ENCODE assay signal across 8 mouse cellular contexts in the genomic region with DNA sequence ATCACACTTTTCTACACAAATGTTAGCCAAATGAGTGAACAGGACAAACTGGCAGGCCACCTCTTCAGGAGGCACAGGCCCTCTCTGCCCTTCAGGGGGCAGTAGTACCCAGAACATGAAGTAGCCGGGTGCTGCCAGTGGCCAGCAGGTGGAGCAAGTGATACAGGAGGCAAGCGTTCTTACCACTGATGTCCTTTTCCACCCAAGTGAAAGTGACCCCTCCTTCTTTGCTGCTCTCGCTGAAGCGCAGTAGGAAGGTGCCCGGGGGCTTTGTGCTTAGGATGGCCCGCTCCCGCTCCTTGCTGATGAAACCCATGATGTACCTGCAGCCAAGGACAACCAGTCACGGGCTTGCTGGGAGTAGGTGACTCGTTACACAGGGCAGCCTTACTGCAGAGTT. TPM values are rescaled to one million over a fixed set of nuclear protein-coding genes. Genes with fewer than 3 reads are reported as not detected.
A peak's percentile ranks its signal among the peaks of the same experiment; 100 is the strongest.
DNase-seq lines count a peak whose midpoint lies in the region; ATAC-seq and TF ChIP-seq lines count a peak whose summit lies in the region.

No protein-coding gene starts in this region.

- peak; percentile 83 for DNase-seq in Muller cell, postnatal 12 days (ENCODE audit: inconsistent ontology term)
- peak; percentile 84 to 87 for DNase-seq in cerebellum, adult 2 months
- DNase-seq in forebrain, postnatal 0 days: peak; percentile 83
- DNase-seq in heart, postnatal 36 days: peak; percentile 89 to 90
- peak; percentile 82 for DNase-seq in layer of hippocampus, adult 9-10 months (ENCODE audit: low spot score)
- peak; percentile 96 for DNase-seq in lung, postnatal 0 days (ENCODE audit: low spot score)
- DNase-seq in right cerebral cortex, adult 18-20 months: peak; percentile 84
- DNase-seq in urinary bladder, adult 2 months (ENCODE audit: low spot score): peak; percentile 65

- no peaks in the 10 kb centered on the region for H3K27me3 ChIP-seq in cerebellum, adult 2 months (ENCODE audit: control insufficient read depth, insufficient read depth, low read length)
- no peaks in the 10 kb centered on the region for H3K27me3 ChIP-seq in forebrain, postnatal 0 days (ENCODE audit: insufficient read depth, low read length)
- H3K27me3 ChIP-seq in lung, postnatal 0 days (replicated peaks; ENCODE audit: insufficient read depth, low read length): no peaks in the 10 kb centered on the region

- 22% methylated on average over 9 of the region's 9 CpGs for WGBS in cerebellum, adult 2 months
- WGBS in forebrain, postnatal 0 days: 13% methylated on average over 9 of the region's 9 CpGs
- 22% methylated on average over 9 of the region's 9 CpGs for WGBS in lung, postnatal 0 days

- no peak for TF ChIP-seq POLR2A in cerebellum, adult 2 months (IDR thresholded peaks at IDR 0.05; ENCODE audit: borderline replicate concordance, insufficient read depth, low read length)

- H3K9ac ChIP-seq in forebrain, postnatal 0 days: no peak overlapping the region
- H3K9ac ChIP-seq in lung, postnatal 0 days (replicated peaks; ENCODE audit: low read depth): no peak overlapping the region

- no peak overlapping the region for H3K4me2 ChIP-seq in forebrain, postnatal 0 days (ENCODE audit: low read depth)
- no peak overlapping the region for H3K4me2 ChIP-seq in lung, postnatal 0 days (replicated peaks; ENCODE audit: low read depth, low read length)

- no peak overlapping the region for H3K27ac ChIP-seq in cerebellum, adult 2 months (ENCODE audit: insufficient read depth, low read length)
- H3K27ac ChIP-seq in forebrain, postnatal 0 days (ENCODE audit: low read depth, low read length): no peak overlapping the region
- no peak overlapping the region for H3K27ac ChIP-seq in lung, postnatal 0 days (ENCODE audit: low read length)

- no peaks in the 10 kb centered on the region for H3K9me3 ChIP-seq in forebrain, postnatal 0 days (ENCODE audit: low read length)
- H3K9me3 ChIP-seq in lung, postnatal 0 days (ENCODE audit: low read length): no peaks in the 10 kb centered on the region

- TF ChIP-seq EP300 in lung, postnatal 0 days (IDR thresholded peaks at IDR 0.05): no peak

- peak; percentile 100 for TF ChIP-seq CTCF in cerebellum, adult 2 months (IDR thresholded peaks at IDR 0.05; ENCODE audit: borderline replicate concordance, insufficient read depth, low read depth, low read length)
- TF ChIP-seq CTCF in forebrain, postnatal 0 days (IDR thresholded peaks at IDR 0.05; ENCODE audit: low read depth): peak; percentile 98
- TF ChIP-seq CTCF in lung, postnatal 0 days (IDR thresholded peaks at IDR 0.05): peak; percentile 100

- peaks cover 8% of the 10 kb centered on the region for H3K4me1 ChIP-seq in cerebellum, adult 2 months (ENCODE audit: control insufficient read depth, insufficient read depth, low read length)
- H3K4me1 ChIP-seq in forebrain, postnatal 0 days (ENCODE audit: insufficient read depth): no peaks in the 10 kb centered on the region
- no peaks in the 10 kb centered on the region for H3K4me1 ChIP-seq in lung, postnatal 0 days (ENCODE audit: insufficient read depth, low read depth, low read length)

- H3K4me3 ChIP-seq in cerebellum, adult 2 months (replicated peaks; ENCODE audit: insufficient read depth, low read depth, low read length): no peak overlapping the region
- H3K4me3 ChIP-seq in forebrain, postnatal 0 days (ENCODE audit: low read depth, low read length): no peak overlapping the region
- H3K4me3 ChIP-seq in lung, postnatal 0 days (ENCODE audit: low read depth, low read length): no peak overlapping the region

- intact Hi-C loops in heart, postnatal 36 days (cut with DNase I): loop anchor here (1.0 to 5.0 kb wide), 3 partner anchors 64 to 289 kb away; no protein-coding TSS in a partner anchor

- peaks cover 12% of the 10 kb centered on the region for H3K36me3 ChIP-seq in forebrain, postnatal 0 days (ENCODE audit: insufficient read depth)
- H3K36me3 ChIP-seq in lung, postnatal 0 days (ENCODE audit: insufficient read depth, low read length): peaks cover 50% of the 10 kb centered on the region

- ATAC-seq in forebrain, postnatal 0 days: peak; percentile 34; the same call in 1 of the 2 replicates
- peak; percentile 77 for ATAC-seq in lung, postnatal 0 days

RNA-seq across cellular contexts. Expression of gene Stat5a, which starts 34.3 kb away (rescaled TPM):
- polyA plus RNA-seq in cerebellum, adult 2 months (2012; rRNA removed): 3.0 and 4.0 TPM in 2 replicates
- 2.0 and 2.6 TPM in 2 replicates for total RNA-seq in forebrain, postnatal 0 days (2014; rRNA removed)
- 1.1 and 1.6 TPM in 2 replicates for polyA plus RNA-seq in forebrain, postnatal 0 days (2015; fragmentation: Nextera tagmentation; extraction: Ambion mirVana)
- total RNA-seq in heart, postnatal 36 days (2021): 10 to 100 TPM; 19.8 to 24.1 TPM
- polyA plus RNA-seq in lung, postnatal 0 days (2015; fragmentation: Nextera tagmentation; extraction: Ambion mirVana): 6.2 and 7.1 TPM in 2 replicates
- polyA plus RNA-seq in urinary bladder, adult 2 months (2012; rRNA removed): 9.0 and 11.4 TPM in 2 replicates

RNA-seq across cellular contexts. Expression of gene Stat5b, which starts 43.0 kb away (rescaled TPM):
- polyA plus RNA-seq in cerebellum, adult 2 months (2012; rRNA removed): 33.6 and 37.5 TPM in 2 replicates
- 17.8 and 22.6 TPM in 2 replicates for total RNA-seq in forebrain, postnatal 0 days (2014; rRNA removed)
- polyA plus RNA-seq in forebrain, postnatal 0 days (2015; fragmentation: Nextera tagmentation; extraction: Ambion mirVana): 4.9 and 8.8 TPM in 2 replicates
- total RNA-seq in heart, postnatal 36 days (2021): 10 to 100 TPM; 62.7 to 62.8 TPM
- 17.9 and 21.4 TPM in 2 replicates for polyA plus RNA-seq in lung, postnatal 0 days (2015; fragmentation: Nextera tagmentation; extraction: Ambion mirVana)
- polyA plus RNA-seq in urinary bladder, adult 2 months (2012; rRNA removed): 18.1 and 21.5 TPM in 2 replicates

RNA-seq across cellular contexts. Expression of gene Stat3, which starts 45.9 kb away (rescaled TPM):
- 45.0 and 47.5 TPM in 2 replicates for polyA plus RNA-seq in cerebellum, adult 2 months (2012; rRNA removed)
- 29.4 and 42.5 TPM in 2 replicates for total RNA-seq in forebrain, postnatal 0 days (2014; rRNA removed)
- 20.5 and 31.2 TPM in 2 replicates for polyA plus RNA-seq in forebrain, postnatal 0 days (2015; fragmentation: Nextera tagmentation; extraction: Ambion mirVana)
- 10 to 100 TPM; 93.5 to 93.9 TPM for total RNA-seq in heart, postnatal 36 days (2021)
- 100 and 120 TPM in 2 replicates for polyA plus RNA-seq in lung, postnatal 0 days (2015; fragmentation: Nextera tagmentation; extraction: Ambion mirVana)
- polyA plus RNA-seq in urinary bladder, adult 2 months (2012; rRNA removed): 91.2 and 103 TPM in 2 replicates
